Mouse (Mus musculus) forebrain, embryonic 16.5 days (tissue): ENCODE measurements at regions not wholly inside any gene's neighbourhood (a gene's known extent, or its start where the extent isn't known, plus 50 kb on each side); places are given as distances from the start of the nearest gene placed in this dataset.

Experiments used
- ATAC-seq: fragments of 200-750 bp; cut with Nextera tagmentation; 2 replicates; pipeline ENCODE4 v1.8.0; 2017; ENCODE audit warnings: mild to moderate bottlenecking, moderate library complexity
- H3K27ac ChIP-seq: fragments of 300-500 bp; sonication (generic); 2 replicates; pipeline ENCODE4 v1.5.1; 2014; ENCODE audit warnings: low read length, control low read depth
- H3K27me3 ChIP-seq: fragments of 300-500 bp; sonication (generic); replicated peaks from 2 replicates; pipeline ENCODE4 v1.6.1; 2014; ENCODE audit warnings: low read length; ENCODE audit not compliant: control insufficient read depth, insufficient read depth
- H3K36me3 ChIP-seq: fragments of 300-500 bp; sonication (generic); 2 replicates; pipeline ENCODE4 v1.6.1; 2014; ENCODE audit not compliant: control insufficient read depth, insufficient read depth
- H3K4me1 ChIP-seq: fragments of 300-500 bp; sonication (generic); replicated peaks from 2 replicates; pipeline ENCODE4 v1.6.1; 2014; ENCODE audit warnings: low read length; ENCODE audit not compliant: control insufficient read depth, insufficient read depth
- H3K4me2 ChIP-seq: fragments of 300-500 bp; sonication (generic); 2 replicates; pipeline ENCODE4 v1.6.1; 2014; ENCODE audit warnings: mild to moderate bottlenecking, low read length, control low read depth
- H3K4me3 ChIP-seq: fragments of 300-500 bp; sonication (generic); replicated peaks from 2 replicates; pipeline ENCODE4 v1.5.1; 2014; ENCODE audit warnings: mild to moderate bottlenecking, low read length, control low read depth
- H3K9ac ChIP-seq: fragments of 300-500 bp; sonication (generic); replicated peaks from 2 replicates; pipeline ENCODE4 v1.6.1; 2014; ENCODE audit warnings: low read depth, low read length, control low read depth
- H3K9me3 ChIP-seq: fragments of 300-500 bp; sonication (generic); 2 replicates; pipeline ENCODE4 v1.6.1; 2016; ENCODE audit warnings: low read length; ENCODE audit not compliant: control insufficient read depth
- WGBS: fragments of 180-500 bp; shearing (Covaris S2); extraction: QIAGEN DNeasy Blood & Tissue Kit; methylation state at CpG from one replicate; pipeline ENCODE4 v1.1.7; 2014; 5-methylcytosine and 5-hydroxymethylcytosine counted together

DNA sequence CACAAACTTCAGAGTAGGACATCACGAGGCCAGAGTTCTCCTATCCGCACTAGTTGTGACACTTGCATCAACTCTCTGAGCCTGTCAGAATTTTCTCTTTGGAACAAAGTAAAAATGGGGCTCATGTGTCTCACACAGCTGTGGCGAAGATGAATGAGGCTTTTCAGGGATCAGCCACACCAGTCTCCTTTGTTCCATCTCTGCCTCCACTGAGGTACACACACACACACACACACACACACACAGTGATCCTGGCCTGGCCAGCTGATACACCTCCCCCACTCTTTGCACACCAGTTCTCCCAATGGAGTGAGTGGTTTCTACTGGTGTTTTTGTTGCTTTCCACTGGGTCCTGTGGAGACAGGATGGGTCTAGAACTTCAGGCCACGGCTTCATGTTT, 105.9 kb upstream of the D7Ertd443e start:
- 59% methylated on average over 4 of the region's 4 CpGs for WGBS
- no peak overlapping the region for H3K9ac ChIP-seq
- H3K4me3 ChIP-seq, result no peak overlapping the region
- H3K4me2 ChIP-seq, result no peak overlapping the region
- H3K9me3 ChIP-seq, result no peaks in the 10 kb centered on the region
- H3K27ac ChIP-seq, result no peak overlapping the region
- H3K36me3 ChIP-seq, result no peaks in the 10 kb centered on the region
- no peaks in the 10 kb centered on the region for H3K27me3 ChIP-seq
- no peak for ATAC-seq
- H3K4me1 ChIP-seq, result no peaks in the 10 kb centered on the region

DNA sequence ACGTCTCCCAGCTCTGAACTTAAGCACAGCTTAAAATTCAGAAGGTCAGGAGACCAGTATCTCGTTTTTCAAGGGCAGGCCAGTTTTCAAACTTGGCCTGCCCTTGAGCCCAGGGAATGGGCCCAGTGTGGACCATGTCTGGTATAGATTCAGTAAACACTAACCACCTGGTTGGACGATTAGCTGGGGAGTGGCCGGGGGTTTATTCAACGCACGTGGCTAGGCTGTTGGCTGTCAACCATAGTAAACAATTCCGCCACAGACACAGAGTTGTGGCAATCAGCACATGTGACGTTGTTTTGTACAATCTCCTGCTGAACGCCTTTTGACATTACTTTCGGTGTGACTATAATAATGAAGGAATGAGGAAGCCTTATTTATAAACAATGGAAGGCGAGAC, 111.8 kb upstream of the D7Ertd443e start:
- ATAC-seq, result no peak
- Histone ChIP-seq H3K4me3 (no peak overlapping the region), H3K27ac (no peak overlapping the region), H3K4me1 (no peaks in the 10 kb centered on the region), H3K9ac (no peak overlapping the region), H3K9me3 (no peaks in the 10 kb centered on the region), H3K27me3 (no peaks in the 10 kb centered on the region), H3K4me2 (no peak overlapping the region), H3K36me3 (no peaks in the 10 kb centered on the region)
- WGBS, result 55% methylated on average over 11 of the region's 11 CpGs

DNA sequence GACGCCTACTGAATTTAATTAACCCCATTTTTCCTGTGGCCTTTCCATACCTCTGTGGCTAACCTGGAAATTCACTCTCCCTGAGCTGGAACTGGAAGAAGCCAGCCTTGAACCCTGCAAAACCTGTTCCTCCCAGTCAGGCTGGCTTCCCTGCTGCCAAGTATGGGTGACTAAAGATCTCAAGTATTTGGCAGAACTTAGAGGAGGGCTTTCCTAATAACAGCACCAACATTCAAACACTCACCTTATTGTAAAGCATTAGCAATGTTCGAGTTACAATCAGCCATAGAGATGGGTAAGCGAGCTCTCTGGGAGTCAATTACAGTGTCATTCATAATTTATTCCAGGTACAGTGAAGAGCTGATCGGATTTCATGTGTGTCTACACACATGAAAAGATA, 112.4 kb upstream of the D7Ertd443e start:
- 65% methylated on average over 4 of the region's 4 CpGs for WGBS
- Histone ChIP-seq H3K9ac (no peak overlapping the region), H3K27me3 (no peaks in the 10 kb centered on the region), H3K36me3 (no peaks in the 10 kb centered on the region), H3K4me2 (no peak overlapping the region), H3K4me3 (no peak overlapping the region), H3K27ac (no peak overlapping the region), H3K9me3 (no peaks in the 10 kb centered on the region), H3K4me1 (no peaks in the 10 kb centered on the region)
- no peak for ATAC-seq

DNA sequence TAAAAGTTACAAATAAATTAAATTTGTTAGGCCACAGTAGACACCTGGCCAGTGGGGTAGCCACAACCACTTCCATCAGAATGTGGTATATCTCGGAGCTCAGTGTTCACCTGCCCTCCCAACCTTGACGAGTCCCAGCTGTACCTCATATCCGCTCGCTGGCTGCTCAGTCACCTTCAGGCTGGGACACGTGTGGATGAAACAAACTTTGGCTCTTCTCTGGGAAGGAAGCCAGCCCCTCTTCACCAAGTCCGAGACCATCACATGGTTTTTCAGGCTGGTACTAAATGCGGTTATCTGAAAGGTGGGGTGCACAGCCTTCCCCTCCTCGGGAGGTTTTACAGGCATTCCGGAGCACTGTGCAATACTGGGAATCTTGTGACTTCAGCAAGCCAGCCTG, 113.3 kb upstream of the D7Ertd443e start:
- H3K27me3 ChIP-seq, result no peaks in the 10 kb centered on the region
- H3K4me1 ChIP-seq, result no peaks in the 10 kb centered on the region

DNA sequence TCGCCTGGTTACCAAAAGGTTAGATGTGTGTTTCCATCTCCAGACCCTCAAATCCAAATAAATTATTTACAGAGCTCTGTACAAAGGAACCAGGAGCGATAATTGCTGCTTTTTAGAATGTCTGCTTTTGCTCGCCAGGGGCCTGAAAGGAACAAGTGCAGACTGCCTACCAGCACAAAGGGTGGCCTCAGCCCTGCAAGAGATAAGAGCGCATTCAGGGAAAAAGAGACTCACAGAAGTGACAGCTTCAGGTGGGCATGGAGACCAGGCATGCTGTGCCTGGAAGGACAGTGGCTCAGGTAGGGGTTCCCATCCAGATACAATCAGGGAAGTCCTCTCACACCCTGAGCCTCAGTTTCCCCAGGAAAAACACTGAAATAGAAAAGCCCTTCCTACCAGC, 114.0 kb upstream of the D7Ertd443e start:
- no peak overlapping the region for H3K9ac ChIP-seq
- H3K4me3 ChIP-seq, result no peak overlapping the region
- 33% methylated on average over 4 of the region's 4 CpGs for WGBS
- ATAC-seq, result no peak
- H3K9me3 ChIP-seq, result no peaks in the 10 kb centered on the region
- no peaks in the 10 kb centered on the region for H3K4me1 ChIP-seq
- no peaks in the 10 kb centered on the region for H3K36me3 ChIP-seq
- no peak overlapping the region for H3K4me2 ChIP-seq
- H3K27me3 ChIP-seq, result no peaks in the 10 kb centered on the region
- no peak overlapping the region for H3K27ac ChIP-seq

More for the DNA sequence above, 113.3 kb upstream of the D7Ertd443e start:
- Histone ChIP-seq H3K27ac (no peak overlapping the region), H3K4me3 (no peak overlapping the region), H3K4me2 (no peak overlapping the region), H3K36me3 (no peaks in the 10 kb centered on the region), H3K9ac (no peak overlapping the region), H3K9me3 (no peaks in the 10 kb centered on the region)
- no peak for ATAC-seq
- WGBS, result 72% methylated on average over 9 of the region's 9 CpGs

DNA sequence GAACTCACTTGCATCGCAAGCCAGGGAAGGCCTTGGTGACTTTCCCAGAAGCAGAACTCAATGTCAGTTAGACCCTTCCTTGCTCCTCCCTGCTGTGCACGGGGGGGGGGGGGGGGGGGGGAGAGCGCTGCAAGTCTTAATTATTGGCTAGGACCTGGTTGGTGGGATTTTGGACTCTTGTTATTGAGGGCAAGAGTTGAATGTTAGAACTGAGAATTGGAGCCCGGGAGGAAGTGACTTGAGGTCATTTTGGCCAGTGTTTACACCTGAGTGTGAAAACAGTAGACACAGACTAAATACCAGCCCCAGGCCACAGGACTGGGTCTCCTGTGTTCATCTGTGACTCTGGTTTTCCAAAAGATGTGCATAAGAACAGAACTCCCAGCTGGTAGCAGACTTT, 114.7 kb upstream of the D7Ertd443e start:
- Histone ChIP-seq H3K9me3 (no peaks in the 10 kb centered on the region), H3K4me1 (no peaks in the 10 kb centered on the region), H3K9ac (no peak overlapping the region), H3K4me3 (no peak overlapping the region), H3K27me3 (no peaks in the 10 kb centered on the region), H3K27ac (no peak overlapping the region), H3K4me2 (no peak overlapping the region), H3K36me3 (no peaks in the 10 kb centered on the region)
- ATAC-seq, result no peak
- 42% methylated on average over 4 of the region's 4 CpGs for WGBS

DNA sequence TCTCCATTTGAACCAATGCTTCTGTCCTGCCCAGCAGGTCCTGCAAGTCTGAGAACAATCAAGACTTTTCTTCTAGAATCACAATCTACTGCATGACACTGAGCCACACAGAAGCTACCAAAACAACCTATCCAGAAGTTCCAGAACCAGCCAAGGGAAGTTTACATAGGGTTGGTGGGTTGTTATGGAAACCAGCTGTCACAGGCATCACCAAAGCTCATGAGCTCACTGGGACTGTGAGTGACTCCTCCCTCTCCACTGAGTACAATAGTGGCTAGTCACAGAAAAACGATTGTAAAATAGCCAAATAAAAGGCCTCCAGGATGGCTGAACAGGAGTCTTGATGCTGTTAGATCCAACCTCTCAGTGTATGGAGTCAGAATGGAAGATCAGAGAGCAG, 115.6 kb upstream of the D7Ertd443e start:
- Histone ChIP-seq H3K27ac (no peak overlapping the region), H3K27me3 (no peaks in the 10 kb centered on the region), H3K4me2 (no peak overlapping the region), H3K4me3 (no peak overlapping the region), H3K36me3 (no peaks in the 10 kb centered on the region), H3K9ac (no peak overlapping the region), H3K9me3 (no peaks in the 10 kb centered on the region), H3K4me1 (no peaks in the 10 kb centered on the region)
- peak; percentile 40; the same call in 1 of the 2 replicates for ATAC-seq
- WGBS, result 3% methylated on average over 1 of the region's 1 CpGs

DNA sequence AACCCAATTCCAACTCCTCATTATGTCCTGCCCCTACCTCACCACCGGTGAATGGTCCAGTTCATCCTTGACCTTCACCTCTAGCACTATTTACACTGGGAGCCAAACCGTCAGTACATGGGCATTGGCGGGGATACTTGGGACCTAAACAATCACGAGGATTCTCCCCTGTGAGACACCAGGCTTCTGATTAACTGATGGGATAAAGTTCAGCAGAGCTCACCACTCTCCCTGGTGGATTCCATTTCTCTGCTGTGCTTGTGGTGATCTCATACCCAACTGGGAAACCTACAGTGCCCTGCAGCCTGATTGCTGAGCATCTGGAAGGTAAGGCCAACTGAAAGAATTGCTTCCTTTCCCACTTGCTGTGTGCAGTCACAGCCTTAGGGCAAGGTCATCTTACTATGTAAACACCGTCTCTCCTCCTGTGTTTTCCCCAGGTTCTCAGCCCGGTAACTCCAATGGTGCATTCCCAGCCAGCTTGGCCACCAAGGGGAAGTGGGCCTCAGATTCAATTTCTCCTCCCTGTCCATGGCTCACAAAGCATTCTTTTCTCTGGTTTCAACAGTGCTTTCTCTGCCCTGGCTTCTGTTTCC, 125.0 kb upstream of the D7Ertd443e start:
- H3K4me2 ChIP-seq, result no peak overlapping the region
- no peaks in the 10 kb centered on the region for H3K36me3 ChIP-seq
- ATAC-seq, result no peak
- no peak overlapping the region for H3K4me3 ChIP-seq
- H3K9ac ChIP-seq, result no peak overlapping the region
- H3K4me1 ChIP-seq, result no peaks in the 10 kb centered on the region
- no peaks in the 10 kb centered on the region for H3K27me3 ChIP-seq
- WGBS, result 84% methylated on average over 6 of the region's 6 CpGs
- no peak overlapping the region for H3K27ac ChIP-seq
- H3K9me3 ChIP-seq, result no peaks in the 10 kb centered on the region

DNA sequence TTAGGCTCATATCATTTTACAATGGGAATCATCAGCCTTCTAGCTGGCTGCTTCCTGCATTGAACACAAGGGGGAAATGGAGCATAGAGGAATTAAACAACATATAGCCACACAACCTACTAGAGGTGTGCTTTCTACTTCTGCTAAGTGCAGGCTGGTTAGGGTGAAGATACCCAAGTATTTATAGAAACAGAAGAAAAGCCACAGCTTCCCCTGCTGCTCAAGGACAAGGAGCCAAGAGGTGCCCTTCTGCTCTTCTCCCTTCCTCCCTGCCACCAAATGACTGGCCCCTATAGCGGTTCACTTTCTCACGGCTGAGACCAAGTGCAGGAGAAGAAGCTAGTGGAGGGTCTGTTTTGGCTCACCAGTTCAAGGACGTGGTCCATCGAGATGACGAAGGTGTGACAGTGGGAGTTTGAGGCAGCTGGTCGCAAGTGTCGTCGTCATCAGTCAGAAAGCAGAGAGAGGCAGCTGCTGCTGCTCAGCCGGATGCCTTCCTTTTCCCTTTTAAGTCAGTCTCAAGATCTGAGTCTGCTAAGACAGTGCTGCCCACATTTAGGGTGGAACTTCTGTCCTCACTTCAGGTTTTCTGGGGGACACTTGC, 134.0 kb upstream of the D7Ertd443e start:
- Histone ChIP-seq H3K27me3 (no peaks in the 10 kb centered on the region), H3K4me3 (no peak overlapping the region), H3K36me3 (no peaks in the 10 kb centered on the region), H3K9ac (no peak overlapping the region), H3K4me2 (no peak overlapping the region), H3K4me1 (no peaks in the 10 kb centered on the region), H3K27ac (no peak overlapping the region), H3K9me3 (no peaks in the 10 kb centered on the region)
- ATAC-seq, result no peak
- 90% methylated on average over 9 of the region's 9 CpGs for WGBS

DNA sequence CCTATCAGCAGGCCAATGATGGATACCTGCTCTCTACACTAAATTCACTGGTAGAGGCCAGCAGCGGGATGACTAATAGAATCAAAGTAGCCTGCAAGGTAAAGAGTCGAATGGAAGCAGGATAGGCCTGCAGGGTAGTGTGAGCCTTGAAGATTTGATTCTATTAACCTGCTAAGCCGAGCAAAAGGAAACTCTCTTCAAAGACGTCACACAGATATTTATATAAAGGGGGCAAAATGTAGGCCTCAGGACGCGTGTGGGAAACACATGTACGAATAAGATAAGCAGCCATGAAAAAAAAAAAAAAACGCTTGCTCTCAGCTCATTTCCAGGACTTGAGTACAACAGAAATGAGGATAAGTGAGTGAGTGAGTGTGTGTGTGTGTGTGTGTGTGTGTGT, 138.4 kb upstream of the D7Ertd443e start:
- Histone ChIP-seq H3K4me1 (no peaks in the 10 kb centered on the region), H3K9ac (no peak overlapping the region), H3K36me3 (no peaks in the 10 kb centered on the region), H3K4me2 (no peak overlapping the region), H3K9me3 (no peaks in the 10 kb centered on the region), H3K27ac (no peak overlapping the region), H3K4me3 (no peak overlapping the region), H3K27me3 (no peaks in the 10 kb centered on the region)
- WGBS, result 88% methylated on average over 8 of the region's 8 CpGs
- ATAC-seq, result no peak
